Mouse (Mus musculus) urinary bladder, postnatal 14 days (tissue): ENCODE data around the gene Ccdc183.
A peak's percentile ranks its signal among the peaks of the same experiment; 100 is the strongest.

Source experiments
- DNase-seq: peaks from one replicate; pipeline ENCODE4 v3.0.0; 2021; ENCODE audit warnings: low spot score

The Ccdc183 gene

GRCm38 (mm10) chr2:25607761-25608622, 9.5 kb downstream of the Ccdc183 start, which contains the start of gene Rabl6:
TSS of gene Rabl6 (minus strand) at chr2:25608521.
- peak; percentile 91 for DNase-seq

DNA sequence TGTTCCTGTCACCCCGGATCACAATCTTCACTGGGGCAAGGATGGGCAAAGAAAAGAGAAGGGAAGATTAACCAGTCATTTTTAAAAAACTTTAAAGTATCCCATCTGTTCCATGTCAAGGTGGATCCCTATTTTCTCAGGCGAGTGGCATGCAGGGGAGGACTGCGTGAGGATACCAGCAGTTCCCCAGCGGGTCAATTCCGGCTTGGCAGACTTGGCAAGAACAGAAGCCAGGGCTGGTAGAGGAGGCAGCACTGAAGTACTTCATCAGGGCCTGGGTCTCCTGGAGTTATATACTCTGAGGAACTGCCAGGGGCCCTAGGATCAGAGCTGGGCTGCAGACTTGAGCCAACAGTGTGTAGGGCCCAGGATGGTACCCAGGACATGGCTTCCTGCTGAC, 15.0 kb downstream of the Ccdc183 start:
- no peak for DNase-seq

GRCm38 (mm10) chr2:25600037-25600436, 17.4 kb downstream of the Ccdc183 start:
- no peak for DNase-seq

- DNase-seq = no peak
Observed at GRCm38 (mm10) chr2:25598749-25599148, 18.7 kb downstream of the Ccdc183 start.

- DNase-seq = no peak
Observed at GRCm38 (mm10) chr2:25596765-25597510, 20.5 kb downstream of the Ccdc183 start.

- peak; percentile 69 for DNase-seq
Observed at GRCm38 (mm10) chr2:25591863-25592262, 25.6 kb downstream of the Ccdc183 start.

DNA sequence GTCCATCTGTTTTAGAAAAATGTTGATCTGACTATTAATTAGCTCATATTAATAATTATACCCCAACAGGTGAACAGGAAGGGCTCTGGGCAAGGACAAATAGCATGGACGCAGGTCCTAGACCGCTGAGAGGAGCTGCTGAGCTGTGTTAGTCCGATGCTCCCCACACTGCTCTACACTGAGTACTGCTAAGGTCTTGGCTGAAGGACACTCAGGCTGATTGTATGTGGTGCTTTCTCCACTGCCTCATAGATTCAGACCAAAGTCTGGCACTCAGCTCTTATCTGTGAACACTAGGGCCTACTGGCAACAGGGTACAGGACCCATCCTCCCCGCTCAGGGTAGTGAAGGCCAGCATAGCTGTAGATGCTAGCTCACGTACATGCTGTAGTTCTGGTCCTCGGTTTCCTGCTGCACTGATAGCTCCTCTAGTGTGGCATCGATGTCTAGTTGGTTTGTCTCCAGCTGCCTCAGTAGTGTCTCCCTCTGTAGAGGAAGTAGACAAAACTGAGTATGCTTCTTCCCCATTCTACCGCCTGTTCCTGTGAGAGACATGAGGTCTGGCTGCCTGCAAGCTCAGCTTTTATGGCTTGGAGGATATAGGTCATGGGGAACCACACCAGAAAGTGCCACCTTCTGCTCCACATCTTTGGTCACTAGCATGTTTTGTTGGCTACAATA, 29.1 kb downstream of the Ccdc183 start:
- no peak for DNase-seq

DNA sequence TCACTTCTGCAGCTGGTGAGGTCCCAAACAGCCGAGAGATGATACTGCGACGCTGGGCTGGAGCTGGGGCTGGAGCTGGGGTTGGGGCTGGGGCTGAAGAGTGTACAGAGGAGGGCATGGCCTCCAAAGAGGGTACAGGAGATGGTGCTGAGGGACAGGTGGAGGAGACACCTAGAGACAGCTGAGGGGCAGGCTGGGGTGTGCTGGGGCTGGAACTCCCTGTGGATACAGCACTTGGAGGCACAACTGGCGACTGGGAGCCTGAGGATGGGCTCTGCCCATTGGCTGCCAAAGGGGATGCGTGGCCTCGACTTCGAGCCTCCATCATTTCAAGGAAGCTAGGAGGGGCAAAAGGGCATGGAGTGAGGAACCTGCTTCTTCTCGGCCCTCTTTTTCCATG, 30.2 kb downstream of the Ccdc183 start:
- DNase-seq = no peak

- DNase-seq = no peak
Observed at GRCm38 (mm10) chr2:25585601-25586000, 31.9 kb downstream of the Ccdc183 start.

DNA sequence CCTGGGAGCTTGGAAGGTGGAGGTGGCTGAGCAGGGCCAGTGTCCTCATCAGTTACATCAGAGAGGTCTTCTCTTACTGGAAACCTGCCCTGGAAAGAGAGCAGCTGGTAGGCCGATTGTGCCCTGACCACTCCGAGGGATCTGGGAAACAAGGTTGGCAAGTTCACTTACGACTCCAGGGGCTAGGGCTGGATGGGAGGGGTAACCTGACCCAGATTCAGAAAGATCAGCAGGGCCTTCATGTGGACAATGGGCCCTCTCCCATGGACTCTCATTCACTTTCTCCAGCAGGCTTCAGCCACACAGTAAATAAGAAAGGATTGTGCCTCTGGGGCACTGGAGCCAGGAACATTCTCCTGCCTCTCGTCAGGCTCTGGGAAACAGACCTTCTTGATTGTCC, 32.6 kb downstream of the Ccdc183 start:
- DNase-seq = no peak

GRCm38 (mm10) chr2:25584152-25584551, 33.3 kb downstream of the Ccdc183 start:
- DNase-seq = no peak

DNA sequence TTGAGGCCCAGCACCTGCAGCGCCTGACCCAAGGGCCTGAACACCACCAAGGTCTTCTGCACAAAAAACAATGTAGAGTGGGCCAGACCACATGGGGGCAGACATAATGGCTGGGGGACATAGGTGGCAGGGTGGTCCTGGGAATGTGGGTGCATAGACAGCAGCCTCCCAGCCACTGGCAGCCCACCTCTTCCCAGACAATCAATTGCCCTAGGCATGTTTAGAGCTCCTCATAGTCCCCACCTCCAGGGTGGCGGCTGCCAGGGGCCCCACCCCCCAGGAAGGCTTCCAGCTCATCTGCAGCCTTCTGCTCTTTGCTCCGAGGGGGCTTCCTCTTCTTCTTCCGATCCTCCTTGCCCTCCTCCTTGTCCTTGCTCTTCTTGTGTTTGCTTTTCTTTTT, 33.9 kb downstream of the Ccdc183 start:
- no peak for DNase-seq

GRCm38 (mm10) chr2:25583120-25583481, 34.4 kb downstream of the Ccdc183 start:
- no peak for DNase-seq

- DNase-seq = no peak
Observed at GRCm38 (mm10) chr2:25582466-25583119, 34.9 kb downstream of the Ccdc183 start.

GRCm38 (mm10) chr2:25581901-25582301, 35.6 kb downstream of the Ccdc183 start:
- no peak for DNase-seq

DNA sequence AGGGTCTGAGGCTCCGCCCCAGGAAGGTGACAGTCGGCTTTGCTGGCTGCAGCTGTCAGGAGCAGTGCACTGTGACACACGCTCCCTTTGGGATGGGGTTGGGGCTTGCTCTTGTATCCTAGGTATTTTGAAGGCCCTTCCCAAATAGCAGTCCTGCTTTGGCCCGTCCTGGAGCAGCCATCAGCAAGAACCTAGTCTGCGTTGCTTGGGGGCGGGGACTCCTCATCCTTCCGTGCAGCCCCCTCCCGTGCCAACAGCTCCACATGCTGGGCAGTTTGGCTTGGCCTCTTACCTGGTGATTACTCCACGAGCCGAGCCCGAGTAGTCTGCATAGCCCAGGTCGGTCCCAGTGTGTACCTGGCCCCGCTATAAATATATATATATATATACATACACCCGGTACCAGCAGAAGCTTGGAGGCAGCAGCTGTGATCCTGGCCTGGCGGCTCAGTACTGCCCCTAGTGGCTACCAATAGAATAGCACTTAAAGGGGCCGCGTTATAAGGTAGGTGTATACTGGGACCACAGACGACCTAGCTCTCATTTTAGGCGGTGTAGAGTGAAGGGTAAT, 36.1 kb downstream of the Ccdc183 start, which contains the start of gene Ajm1:
Gene Ajm1 (minus strand): TSS at position 464 of the 571 bp plus-strand sequence.
- DNase-seq = no peak

DNA sequence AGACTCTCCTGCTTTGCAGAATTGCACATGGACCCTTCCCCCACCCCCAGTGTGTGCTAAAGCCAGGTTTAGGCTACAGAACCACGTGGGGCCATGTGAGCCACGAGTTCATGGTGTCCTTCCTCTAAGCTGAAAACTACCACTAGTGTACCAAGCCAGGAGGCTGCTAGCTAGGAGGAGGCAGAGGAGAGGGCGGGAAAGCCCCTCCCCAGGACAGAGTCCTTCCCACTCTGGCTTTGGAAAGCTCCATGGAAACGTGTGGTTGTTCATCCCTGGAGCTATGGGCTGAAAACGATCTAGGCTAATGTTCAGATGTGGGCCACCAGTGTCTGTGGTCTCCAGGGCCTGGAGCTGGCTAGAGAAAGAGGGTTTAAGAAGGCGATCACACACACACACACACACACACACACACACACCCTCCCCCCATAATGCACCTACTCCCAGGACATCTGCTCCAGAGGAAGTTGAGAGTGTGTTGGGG, 36.8 kb downstream of the Ccdc183 start:
- DNase-seq = no peak

DNA sequence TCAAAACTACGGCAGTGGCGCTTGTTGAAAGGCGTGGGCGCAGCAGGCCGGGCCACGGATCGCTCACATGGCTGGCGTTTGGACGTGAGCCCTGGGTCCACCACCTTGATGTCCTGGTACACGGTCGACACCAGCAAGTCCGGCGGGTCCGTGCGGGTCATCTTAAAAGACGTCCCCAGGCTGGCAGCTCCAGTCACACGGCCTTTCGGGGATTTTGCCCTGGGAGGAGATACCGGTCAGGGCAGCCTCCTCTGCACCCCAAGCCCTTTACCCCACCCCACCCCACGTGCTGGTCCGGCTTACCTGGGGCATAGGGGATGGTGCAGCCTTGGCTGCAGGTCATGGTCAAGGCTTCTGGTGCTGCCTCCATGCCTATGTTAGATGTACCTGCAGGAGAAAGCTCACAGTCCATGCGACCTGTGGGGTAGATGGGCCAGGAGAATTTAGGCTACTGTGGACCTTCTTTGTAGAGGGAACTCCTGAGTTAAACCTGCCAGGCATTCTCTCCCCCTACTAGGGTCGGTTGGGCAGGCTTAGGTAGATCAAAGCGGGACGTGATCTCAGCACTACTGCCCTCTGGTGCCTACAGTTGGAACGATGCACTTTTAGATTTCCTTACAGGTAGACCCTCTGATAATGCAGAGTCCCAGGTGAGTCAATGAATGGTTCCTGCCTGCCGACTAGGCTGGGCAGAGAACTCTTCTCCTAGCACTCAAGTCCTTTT, 37.6 kb downstream of the Ccdc183 start:
- DNase-seq = no peak

DNA sequence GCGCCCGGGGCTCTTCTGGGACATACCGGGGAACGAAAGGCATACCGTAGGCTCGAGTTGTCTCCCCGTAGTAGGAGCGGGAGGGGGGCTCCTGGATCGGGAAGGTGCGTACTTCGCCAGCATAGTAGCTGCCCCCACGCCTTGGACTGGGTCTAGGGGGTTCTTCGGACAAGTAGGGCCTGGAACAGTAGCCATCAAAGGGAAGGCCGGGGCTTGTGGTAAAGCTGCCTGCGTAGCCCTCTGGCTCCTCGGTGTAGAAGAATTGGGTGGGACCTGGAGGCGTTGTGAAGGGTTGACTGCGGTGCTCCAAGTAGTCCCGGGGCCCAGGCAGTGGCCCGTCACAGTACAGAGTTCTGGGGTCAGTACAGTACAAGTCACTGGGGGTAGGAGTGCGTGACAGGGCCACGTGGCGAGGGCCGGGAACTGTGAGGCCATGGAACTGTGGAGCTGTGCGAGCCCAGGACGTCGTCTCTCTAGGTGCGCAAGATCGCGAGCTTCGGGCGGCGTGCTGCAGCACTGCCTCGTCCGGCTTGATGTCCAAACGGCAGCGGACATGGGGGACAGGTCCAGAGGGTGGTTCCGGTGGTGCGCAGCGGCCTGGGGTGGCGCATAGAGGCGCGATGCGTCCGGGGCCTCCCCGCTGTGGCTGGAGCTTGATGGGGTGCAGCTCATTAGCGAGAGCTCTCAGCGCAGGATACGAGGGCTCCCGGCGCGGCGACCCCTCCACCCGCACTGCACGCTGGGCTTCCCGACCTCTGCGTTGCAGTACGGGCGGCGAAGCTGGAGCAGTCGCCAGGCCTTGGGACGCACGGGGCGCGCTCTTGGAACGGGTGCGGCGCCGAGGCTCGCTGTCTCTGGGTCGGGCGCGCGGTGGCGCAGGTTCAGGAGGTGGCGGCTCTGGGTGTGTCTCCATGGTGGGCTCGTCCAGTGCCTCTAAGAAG, 38.4 kb downstream of the Ccdc183 start:
- no peak for DNase-seq
